Mouse (Mus musculus): ENCODE data around the gene Dnajc3.

Gene Dnajc3

GRCm38 (mm10) chr14:118931181-118931580 lies 6.6 kb upstream of the Dnajc3 start:
- no peak for DNase-seq

GRCm38 (mm10) chr14:118932956-118933355 lies 4.8 kb upstream of the Dnajc3 start:
- DNase-seq, result no peak

- no peak for DNase-seq
Measured at GRCm38 (mm10) chr14:118934686-118935085, 3.1 kb upstream of the Dnajc3 start.

- no peak for DNase-seq
Measured at GRCm38 (mm10) chr14:118936236-118936635, 1.5 kb upstream of the Dnajc3 start.

- DNase-seq, result no peak
Measured at GRCm38 (mm10) chr14:118936952-118937351, 824 bp upstream of the Dnajc3 start.

GRCm38 (mm10) chr14:118938551-118938950 lies 775 bp downstream of the Dnajc3 start:
- peak; percentile 52 for DNase-seq

- no peak for DNase-seq
Measured at GRCm38 (mm10) chr14:118940796-118941495, 3.2 kb downstream of the Dnajc3 start.

GRCm38 (mm10) chr14:118942076-118942475 lies 4.3 kb downstream of the Dnajc3 start:
- no peak for DNase-seq

- DNase-seq, result no peak
Measured at GRCm38 (mm10) chr14:118944702-118945101, 6.9 kb downstream of the Dnajc3 start.

- DNase-seq, result no peak
Measured at GRCm38 (mm10) chr14:118948841-118949240, 11.1 kb downstream of the Dnajc3 start.

GRCm38 (mm10) chr14:118951912-118952583 lies 14.3 kb downstream of the Dnajc3 start:
- DNase-seq, result peak; percentile 19

GRCm38 (mm10) chr14:118958010-118958409 lies 20.2 kb downstream of the Dnajc3 start:
- no peak for DNase-seq

- no peak for DNase-seq
Measured at GRCm38 (mm10) chr14:118965356-118966000, 27.7 kb downstream of the Dnajc3 start.

- DNase-seq, result no peak
Measured at GRCm38 (mm10) chr14:118967646-118968045, 29.9 kb downstream of the Dnajc3 start.

GRCm38 (mm10) chr14:118972268-118972667 lies 34.5 kb downstream of the Dnajc3 start:
- DNase-seq, result no peak

- DNase-seq, result no peak
Measured at GRCm38 (mm10) chr14:118977136-118977816, 39.5 kb downstream of the Dnajc3 start.

GRCm38 (mm10) chr14:118979571-118980325 lies 42.0 kb downstream of the Dnajc3 start:
- DNase-seq, result no peak

GRCm38 (mm10) chr14:118980358-118980757 lies 42.6 kb downstream of the Dnajc3 start:
- no peak for DNase-seq

- DNase-seq, result no peak
Measured at GRCm38 (mm10) chr14:118980890-118981289, 43.1 kb downstream of the Dnajc3 start.

GRCm38 (mm10) chr14:118981711-118982428 lies 44.1 kb downstream of the Dnajc3 start:
- peak; percentile 43 for DNase-seq

GRCm38 (mm10) chr14:118982429-118983045 lies 44.8 kb downstream of the Dnajc3 start:
- peak; percentile 44 for DNase-seq

Measured in lung, postnatal 10 days (tissue).